Mouse (Mus musculus) liver, embryonic 14.5 days (tissue): ENCODE results near the gene Rims1.

ENCODE experiments used
- CTCF ChIP-seq: IDR thresholded peaks from 2 replicates; pipeline ENCODE4 v1.5.1; 2016; ENCODE audit warnings: antibody characterized with exemption, low read depth, control low read depth
- EP300 ChIP-seq: IDR thresholded peaks from 2 replicates; pipeline ENCODE4 v1.6.1; 2016; ENCODE audit warnings: antibody characterized with exemption, low read depth

GRCm38 (mm10) chr1:22744655-22745054, 61.1 kb downstream of the Rims1 start:
- TF ChIP-seq CTCF (no peak), EP300 (no peak)
